Comparison of ENCODE assay signal across 32 mouse cellular contexts in the genomic region with DNA sequence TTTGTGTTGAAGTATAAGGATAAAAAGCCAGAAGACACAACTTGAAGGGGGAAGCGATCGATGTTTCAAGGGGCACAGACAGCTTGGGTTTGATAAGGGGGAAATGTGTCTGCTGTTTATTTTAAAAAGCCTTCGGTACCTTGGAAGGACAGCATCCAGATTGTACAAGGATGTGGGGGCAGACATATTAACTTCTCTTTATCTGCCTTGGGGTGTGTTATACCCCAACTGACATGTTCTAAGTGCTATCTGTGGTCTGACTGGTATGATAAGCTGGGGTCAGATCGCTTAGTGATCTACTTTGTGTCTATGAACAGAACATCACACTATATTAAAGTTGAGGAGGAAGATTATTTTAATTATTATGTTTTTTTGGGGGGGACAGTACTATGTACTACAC.
"Had no signal": no experiment of that assay in that cellular context is flagged by ENCODE, and none has a peak within 500 bp of the region (broad histone marks: within the 10 kb centered on the region; RNA-seq: fewer than 3 reads in every experiment).

No protein-coding gene starts in this region.

- H3K4me1 ChIP-seq: limb, embryonic 12.5 days; limb, embryonic 13.5 days; limb, embryonic 15.5 days; liver, embryonic 15.5 days; midbrain, embryonic 10.5 days; midbrain, embryonic 12.5 days; midbrain, embryonic 13.5 days; midbrain, embryonic 15.5 days; neural tube, embryonic 12.5 days had no signal

- DNase-seq: left cerebral cortex, postnatal 4 days; liver; liver, embryonic 13.5 days; liver, postnatal 0 days; lung, adult 18-20 months; lung, adult 2 months; lung, embryonic 14.5 days; lung, postnatal 10 days; lung, postnatal 14 days; lung, postnatal 36 days; lung, postnatal 4 days; midbrain, embryonic 14.5 days had no signal

- H3K4me2 ChIP-seq: limb, embryonic 12.5 days; limb, embryonic 13.5 days; limb, embryonic 15.5 days; liver, embryonic 11.5 days; liver, embryonic 12.5 days; liver, embryonic 13.5 days; liver, embryonic 15.5 days; lung, embryonic 14.5 days; lung, embryonic 15.5 days; midbrain, embryonic 11.5 days; midbrain, embryonic 12.5 days; midbrain, embryonic 13.5 days; midbrain, embryonic 15.5 days; neural tube, embryonic 12.5 days had no signal

- ATAC-seq: liver, embryonic 12.5 days; liver, postnatal 0 days; lung, postnatal 0 days; midbrain, embryonic 13.5 days; midbrain, embryonic 15.5 days; midbrain, embryonic 16.5 days had no signal

- H3K4me3 ChIP-seq: limb, embryonic 10.5 days; limb, embryonic 12.5 days; limb, embryonic 13.5 days; limb, embryonic 15.5 days; liver, embryonic 12.5 days; liver, embryonic 13.5 days; liver, embryonic 15.5 days; lung, embryonic 15.5 days; megakaryocyte, embryonic 14.5 days; midbrain, embryonic 10.5 days; midbrain, embryonic 12.5 days; midbrain, embryonic 13.5 days; midbrain, embryonic 15.5 days; myocyte; neural tube, embryonic 12.5 days had no signal

- H3K27me3 ChIP-seq: limb, embryonic 12.5 days; limb, embryonic 13.5 days; limb, embryonic 15.5 days; liver, embryonic 12.5 days; liver, embryonic 13.5 days; liver, embryonic 15.5 days; lung, embryonic 15.5 days; midbrain, embryonic 12.5 days; midbrain, embryonic 13.5 days; midbrain, embryonic 15.5 days; neural tube, embryonic 12.5 days had no signal

- H3K9me3 ChIP-seq: limb, embryonic 10.5 days; limb, embryonic 12.5 days; limb, embryonic 13.5 days; limb, embryonic 15.5 days; liver, embryonic 12.5 days; liver, embryonic 13.5 days; liver, embryonic 15.5 days; lung, embryonic 15.5 days; megakaryocyte, embryonic 14.5 days; midbrain, embryonic 10.5 days; midbrain, embryonic 12.5 days; midbrain, embryonic 13.5 days; midbrain, embryonic 15.5 days; neural tube, embryonic 12.5 days had no signal

- H3K27ac ChIP-seq: limb, embryonic 10.5 days; limb, embryonic 12.5 days; limb, embryonic 13.5 days; limb, embryonic 15.5 days; liver, embryonic 12.5 days; liver, embryonic 13.5 days; liver, embryonic 14.5 days; liver, embryonic 15.5 days; lung, embryonic 15.5 days; macrophage; midbrain, embryonic 10.5 days; midbrain, embryonic 12.5 days; midbrain, embryonic 13.5 days; midbrain, embryonic 15.5 days; neural tube, embryonic 12.5 days had no signal

- H3K9ac ChIP-seq: limb, embryonic 12.5 days; limb, embryonic 13.5 days; limb, embryonic 15.5 days; liver, embryonic 12.5 days; liver, embryonic 13.5 days; liver, embryonic 14.5 days; liver, embryonic 15.5 days; liver, postnatal 0 days; lung, embryonic 14.5 days; lung, embryonic 15.5 days; midbrain, embryonic 12.5 days; midbrain, embryonic 13.5 days; midbrain, embryonic 15.5 days; neural tube, embryonic 12.5 days had no signal

- H3K36me3 ChIP-seq: limb, embryonic 10.5 days; limb, embryonic 12.5 days; limb, embryonic 13.5 days; limb, embryonic 15.5 days; liver, embryonic 12.5 days; liver, embryonic 13.5 days; liver, embryonic 15.5 days; lung, embryonic 15.5 days; midbrain, embryonic 10.5 days; midbrain, embryonic 12.5 days; midbrain, embryonic 13.5 days; midbrain, embryonic 15.5 days; neural tube, embryonic 12.5 days had no signal
